Mouse (Mus musculus): ENCODE measurements around the gene Clec9a.

Gene Clec9a

DNA sequence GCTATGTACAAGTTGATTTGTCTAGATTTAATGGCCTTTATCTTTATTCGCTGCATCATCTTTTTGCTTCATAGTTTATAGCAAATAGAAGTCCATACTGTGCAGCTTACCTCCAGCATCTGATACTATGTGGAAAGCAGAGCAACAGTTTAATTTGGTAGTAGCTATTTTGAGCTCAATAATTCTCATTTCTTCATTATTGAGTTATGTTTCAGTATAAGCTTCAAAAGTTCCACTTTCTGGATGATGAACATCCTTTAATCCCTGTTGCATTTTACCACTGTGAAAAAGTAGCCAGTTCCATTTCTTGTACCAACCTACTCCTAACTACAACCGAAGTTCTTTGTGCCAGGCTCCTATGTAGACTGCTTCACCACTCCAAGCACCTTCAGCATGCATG, at the start of gene Clec9a:
Clec9a (plus strand) TSS at position 301 of the 400 bp plus-strand sequence.
- DNase-seq = no peak

DNA sequence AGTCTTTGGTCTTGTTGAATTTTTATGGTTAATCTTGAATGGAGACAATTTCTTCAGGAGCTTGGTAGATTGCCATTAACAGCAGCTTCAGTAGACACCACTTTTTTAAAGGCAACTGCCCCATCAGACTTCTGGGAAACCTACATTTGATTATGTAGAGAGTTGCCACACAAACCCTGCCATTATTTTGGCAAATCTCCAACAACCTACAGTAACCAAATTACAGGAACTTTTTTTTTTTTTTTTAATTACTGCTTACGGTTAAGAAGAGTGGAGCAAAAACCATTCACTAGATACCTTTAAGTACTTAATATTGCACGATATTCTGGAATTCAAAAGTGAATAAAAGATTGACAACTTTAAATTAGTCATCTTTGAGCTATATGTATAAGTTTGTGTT, 49.1 kb upstream of the Clec9a start:
- no peak for DNase-seq

DNA sequence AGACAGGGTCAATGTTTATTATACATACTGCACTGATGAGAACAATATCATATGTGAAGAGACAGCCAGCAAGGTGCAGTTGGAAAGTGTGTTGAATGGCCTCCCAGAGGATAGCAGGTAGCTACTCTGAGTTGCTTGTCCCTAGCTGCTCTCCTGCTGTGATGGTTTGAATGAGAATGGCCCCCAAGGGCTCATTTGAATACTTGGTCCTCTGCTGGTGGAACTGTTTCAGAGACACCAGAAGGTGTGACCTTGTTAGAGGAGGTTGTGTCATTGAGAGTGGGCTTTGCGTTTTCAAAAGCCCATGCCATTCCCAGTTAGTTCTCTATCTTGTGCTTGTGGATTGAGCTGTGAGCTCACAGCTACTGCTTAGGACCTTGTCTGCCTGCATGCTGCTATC, 44.7 kb upstream of the Clec9a start:
- DNase-seq = no peak

DNA sequence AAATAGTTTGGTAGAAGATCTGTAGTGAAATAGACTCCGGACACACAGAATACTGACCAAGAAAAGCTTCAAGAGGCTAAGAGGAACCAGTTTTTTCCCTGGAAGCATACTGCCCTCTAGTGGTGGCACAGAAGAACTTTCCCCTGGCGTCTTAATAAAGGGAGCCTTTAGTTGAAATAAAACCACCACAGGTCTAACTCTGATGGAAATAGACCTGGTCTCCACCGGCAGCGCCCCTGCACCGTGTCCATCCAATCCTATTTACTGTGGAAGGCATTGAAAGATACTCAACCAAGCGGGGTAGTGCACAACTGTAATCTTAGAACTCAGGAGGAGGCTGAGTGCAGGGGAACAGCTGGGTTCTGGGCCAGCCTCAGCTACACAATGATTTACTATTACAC, 42.7 kb upstream of the Clec9a start:
- DNase-seq = peak; percentile 41

DNA sequence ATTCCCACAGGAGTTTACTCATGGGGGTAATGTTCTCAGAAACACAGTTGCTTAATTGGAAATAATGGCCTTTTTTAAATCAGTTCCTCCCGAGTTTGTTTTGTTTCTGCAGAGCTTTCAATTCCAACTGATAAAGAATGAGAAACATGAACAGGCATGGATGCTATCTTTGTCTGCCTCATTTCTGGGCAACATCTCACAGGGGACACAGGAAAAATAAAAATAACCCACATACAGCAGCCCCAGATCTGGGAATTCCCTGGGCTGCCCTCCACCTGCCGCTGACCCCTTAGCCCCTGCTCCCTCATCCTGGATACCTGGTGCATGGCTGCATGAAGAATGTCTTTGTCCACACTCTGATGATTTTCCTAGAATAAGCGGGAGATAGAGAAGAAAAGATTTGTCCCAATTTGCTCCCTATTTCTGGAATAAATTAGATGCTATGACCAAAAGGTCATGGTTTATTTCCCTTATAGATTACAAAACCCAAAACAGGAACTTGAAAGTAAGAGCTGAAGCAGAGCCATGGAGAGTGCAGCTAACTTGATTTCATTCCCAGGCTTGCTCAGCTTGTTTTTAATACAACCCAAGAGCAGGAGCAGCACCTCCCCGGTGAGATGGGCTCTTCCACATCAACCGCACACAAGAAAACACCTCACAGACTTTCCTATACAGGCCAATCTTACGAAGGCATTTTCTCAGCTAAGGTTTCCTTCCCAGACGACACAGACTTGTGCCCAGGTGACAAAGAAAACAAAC, 39.1 kb upstream of the Clec9a start:
- no peak for DNase-seq

DNA sequence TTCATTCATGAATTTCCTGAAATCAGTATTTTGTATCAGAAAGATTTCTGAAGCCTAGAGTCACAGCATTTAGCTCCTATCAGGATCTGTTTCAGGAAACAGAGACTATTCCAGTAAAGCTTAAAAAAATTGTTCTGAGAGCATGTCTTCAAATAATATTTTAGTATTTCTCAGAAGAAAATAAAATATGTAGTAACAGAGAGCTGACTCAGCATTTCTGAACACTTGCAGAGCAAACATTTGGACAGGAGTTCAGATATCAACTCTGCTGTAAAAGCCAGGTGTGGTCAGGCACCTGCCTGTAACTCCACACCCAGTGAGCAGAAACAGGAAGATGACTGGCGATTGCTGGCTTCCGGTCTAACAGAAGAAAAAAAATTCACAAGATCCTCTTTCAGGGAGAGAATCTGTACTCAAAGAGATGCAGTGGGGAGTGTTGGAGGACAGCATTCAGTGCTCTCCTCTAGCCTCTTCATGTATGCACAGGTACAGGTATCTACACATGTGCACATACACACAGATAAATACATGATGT, 33.7 kb upstream of the Clec9a start:
- no peak for DNase-seq

DNA sequence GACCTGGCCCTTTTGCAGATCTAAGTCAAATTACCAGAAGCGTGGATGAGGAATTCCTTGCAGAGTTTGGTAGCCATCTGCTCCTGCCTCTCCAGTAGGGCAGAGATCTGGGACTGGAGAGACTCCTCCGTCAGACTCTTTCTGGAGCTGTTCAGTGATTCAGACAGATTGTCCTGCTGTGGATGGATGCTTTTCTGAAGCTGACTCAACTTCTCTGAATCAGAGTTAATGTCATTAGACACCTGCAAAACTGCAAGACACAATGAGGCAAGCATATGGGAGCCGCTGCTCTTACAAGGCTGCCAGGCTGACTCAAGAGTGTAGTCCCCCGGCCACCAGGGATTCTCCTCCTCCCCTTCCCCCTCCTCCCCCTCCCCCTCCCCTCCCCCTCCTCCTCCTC, 28.2 kb upstream of the Clec9a start:
- DNase-seq = no peak

DNA sequence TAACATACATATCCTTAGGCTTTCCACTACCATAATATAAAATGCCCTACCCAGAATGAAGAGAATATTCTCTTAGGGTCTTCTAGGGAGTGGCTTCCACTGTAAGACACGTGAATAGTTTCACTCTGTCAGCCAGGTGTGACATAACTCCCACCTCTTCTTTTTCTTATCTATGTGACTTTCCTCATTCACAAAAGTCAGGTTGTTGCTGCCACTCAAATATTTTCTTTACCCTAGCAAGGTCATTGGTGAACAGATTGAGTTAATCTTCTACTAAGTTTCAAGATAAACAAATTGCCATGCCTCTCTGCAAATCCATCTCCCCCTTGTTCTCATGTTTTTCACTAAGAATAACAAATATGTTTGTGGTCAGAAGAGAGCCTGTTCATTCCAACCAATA, 26.9 kb upstream of the Clec9a start:
- DNase-seq = peak; percentile 31

DNA sequence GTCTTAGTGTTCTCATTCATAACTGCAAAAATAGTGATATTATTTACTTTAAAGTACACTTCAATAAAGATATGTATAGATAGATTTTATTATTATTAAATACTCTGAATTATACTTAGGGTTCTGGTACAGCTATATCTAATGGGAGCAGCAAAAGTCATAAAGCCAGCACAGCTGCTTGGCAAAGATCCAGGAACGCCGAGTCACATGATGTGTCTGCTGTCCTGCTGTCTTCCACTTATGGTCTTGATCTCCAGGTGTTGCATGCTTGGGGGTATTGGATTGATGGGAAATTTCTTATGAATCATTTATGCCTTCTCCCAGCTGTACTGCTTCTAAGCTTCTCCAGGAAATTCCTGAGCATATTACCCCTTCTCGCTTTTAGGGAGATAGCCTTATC, 25.2 kb upstream of the Clec9a start:
- no peak for DNase-seq

DNA sequence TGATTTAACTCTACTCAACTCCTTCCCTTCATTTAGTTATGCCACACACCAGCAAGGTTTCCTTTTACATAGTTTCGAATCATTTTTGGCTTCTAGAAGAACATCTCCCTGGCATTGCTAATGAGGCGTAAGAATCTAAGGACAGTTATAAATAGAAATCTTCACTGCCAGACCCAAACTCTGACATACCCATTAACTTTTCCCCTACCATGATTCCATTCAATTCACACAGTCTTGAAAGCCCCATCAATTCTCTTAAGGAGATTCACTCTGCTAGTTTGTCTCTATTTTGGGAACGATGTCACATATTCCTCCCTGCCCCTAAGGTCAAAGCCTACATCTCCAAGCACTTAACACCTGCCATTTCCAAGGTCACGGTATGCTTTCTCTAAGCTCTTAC, 23.7 kb upstream of the Clec9a start:
- DNase-seq = no peak

DNA sequence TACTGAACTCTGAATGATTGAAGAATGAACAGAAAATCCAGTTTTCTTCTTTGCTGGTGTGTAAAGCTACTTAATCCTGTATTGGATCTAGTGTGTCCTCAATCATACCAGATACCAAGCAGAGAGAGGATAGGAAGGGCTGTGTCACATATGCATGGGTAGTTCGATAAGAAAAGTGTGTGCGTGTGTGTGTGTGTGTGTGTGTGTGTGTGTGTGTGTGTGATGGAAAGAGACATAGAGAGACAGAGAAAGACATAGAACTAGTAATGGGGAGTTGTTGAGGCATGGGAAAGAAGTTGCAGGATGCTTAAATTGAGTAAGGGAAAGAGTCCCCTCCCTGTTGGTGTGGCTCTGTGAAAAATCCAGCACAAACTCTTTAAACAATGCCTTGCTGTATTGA, 22.9 kb upstream of the Clec9a start, which contains the start of gene Clec12b:
Clec12b (minus strand) TSS at position 101 of the 400 bp plus-strand sequence.
- DNase-seq = no peak

DNA sequence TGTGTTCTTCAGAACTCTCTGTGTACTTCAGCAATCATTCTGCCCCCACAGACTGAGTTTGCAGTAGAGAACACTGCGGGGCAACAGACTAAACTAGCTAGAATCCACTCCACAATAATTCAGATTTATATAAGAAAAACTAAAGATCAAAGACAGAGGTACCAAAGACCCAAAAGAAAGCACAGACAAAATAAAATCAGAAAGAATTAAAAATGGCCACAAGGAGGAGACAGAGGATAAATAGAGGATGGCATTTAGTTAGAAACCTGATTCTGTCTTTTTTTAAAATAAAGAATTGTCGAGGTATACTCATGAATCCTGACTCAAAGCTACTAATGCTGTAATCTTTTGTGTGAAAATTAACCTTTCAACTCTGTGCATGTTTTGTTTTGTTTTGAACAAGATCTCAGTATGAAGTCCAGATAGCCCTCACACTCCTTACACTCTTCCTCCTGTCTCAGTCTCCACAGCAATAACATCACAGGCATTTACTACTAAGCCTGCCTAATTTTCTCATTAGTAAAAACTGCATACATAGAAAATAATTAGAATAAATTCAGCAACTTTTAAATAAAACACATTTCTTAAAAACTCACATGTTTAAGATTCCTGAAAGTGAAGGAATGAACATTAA, 15.5 kb upstream of the Clec9a start:
- DNase-seq = peak; percentile 54

DNA sequence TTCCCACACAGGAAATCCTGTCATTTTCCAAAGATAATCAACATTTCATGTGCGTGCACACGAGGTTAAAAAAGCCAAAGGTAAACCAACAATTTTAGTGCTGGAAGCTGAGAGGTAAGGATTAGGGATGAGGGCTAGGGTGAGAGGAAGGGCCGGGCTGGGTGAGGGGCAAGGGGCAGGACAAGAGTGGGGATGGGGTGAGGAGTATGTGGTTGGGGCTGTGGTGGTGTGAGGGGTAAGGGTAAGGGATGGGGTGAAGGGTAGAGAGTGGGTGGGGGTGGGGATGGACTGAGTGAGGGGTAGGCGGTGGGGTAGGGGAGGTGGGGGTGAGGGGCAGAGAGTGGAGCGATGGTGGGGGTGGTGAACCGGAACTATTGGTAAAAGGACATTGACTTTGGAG, 14.9 kb upstream of the Clec9a start:
- no peak for DNase-seq

DNA sequence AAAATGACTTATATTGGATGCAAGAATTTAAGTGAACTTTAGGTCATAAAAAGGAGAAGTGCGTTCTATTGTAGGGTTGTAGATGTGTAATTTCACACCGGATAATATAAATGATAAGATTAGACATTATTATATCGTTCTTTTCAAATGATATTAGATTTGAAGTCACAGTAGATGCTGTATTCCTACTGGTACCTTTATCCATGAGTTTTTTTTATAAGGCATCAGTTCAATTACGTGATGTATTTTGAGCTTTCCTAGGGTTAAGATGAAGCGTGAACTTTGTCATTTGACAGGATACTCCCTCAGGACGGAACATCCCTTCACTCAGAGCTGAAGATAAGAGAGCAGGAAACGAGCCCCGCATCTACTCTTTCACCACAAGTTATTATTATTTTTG, 11.7 kb upstream of the Clec9a start, which contains the start of gene Clec1b:
Clec1b (plus strand) TSS at position 301 of the 400 bp plus-strand sequence.
- no peak for DNase-seq

DNA sequence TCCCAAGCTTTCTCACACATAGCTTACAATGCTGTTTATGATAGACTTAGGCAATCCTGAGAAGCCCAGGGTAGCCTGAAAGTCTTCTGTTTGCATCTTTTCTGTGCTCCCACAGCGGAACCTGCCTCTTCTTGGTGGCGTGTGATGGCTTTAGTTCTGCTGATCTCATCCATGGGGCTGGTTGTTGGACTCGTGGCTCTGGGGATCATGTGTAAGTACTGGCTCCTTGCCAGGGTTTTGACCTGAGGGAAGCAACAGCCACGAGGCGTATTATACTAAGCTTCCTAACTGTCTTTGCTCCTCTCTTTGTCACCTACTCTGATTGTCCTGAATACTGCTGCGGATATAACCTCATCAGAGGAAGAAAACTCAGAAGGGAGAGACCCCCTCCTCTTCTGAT, 8.7 kb upstream of the Clec9a start:
- peak; percentile 65 for DNase-seq

DNA sequence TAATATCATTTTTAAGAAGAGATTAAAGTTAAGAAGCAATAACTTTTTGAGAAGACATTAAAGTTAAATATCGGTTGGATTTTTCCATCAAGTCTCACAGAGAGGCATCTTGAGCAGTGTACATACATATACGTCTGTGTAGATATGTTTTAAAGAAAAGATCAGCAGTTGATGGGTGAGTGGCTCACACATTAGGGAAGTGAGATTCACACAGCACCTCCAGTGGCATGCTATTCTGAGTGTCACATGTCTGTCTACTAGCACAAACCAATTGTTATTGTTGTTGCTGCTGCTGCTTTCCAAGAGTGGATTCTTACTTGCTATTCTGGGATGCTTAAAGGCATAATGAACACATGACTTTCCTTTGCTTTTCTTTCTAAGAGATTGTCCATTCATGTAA, 6.3 kb upstream of the Clec9a start:
- DNase-seq = no peak

DNA sequence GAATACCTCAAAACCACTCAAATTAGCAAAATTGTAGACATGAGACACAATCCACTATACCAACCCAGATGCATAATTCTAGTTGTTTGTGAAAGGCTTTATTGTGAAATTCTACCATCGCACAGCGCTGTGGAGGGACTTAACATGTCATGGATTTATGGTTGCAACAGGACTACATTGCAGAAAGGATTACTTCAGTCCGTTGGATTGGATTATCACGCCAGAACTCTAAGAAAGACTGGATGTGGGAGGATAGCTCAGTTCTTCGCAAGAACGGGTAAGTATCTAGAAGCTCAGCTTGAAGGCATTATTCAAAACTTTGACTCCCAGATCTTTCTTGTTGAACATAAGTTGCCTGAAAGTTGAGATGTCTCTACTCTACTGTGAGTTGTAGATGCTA, 5.3 kb upstream of the Clec9a start:
- no peak for DNase-seq

DNA sequence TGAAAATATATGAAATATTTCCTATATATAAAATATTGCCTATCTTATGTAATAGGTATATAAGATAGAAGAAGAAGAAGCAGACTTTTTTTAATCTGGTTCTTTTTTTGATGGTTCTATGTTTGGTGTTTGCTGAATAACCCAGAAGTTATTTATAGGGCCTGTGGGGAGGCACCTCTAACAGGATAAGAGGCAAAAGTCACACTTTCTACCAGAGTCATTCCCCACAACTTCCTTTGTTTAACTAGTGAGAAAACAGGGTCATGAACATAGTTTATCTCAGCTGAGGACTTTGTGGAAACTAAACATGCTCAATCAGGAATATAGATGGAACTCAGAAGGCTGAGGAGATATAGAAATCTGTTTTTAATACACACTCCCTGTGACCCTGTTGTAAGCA, 2.7 kb upstream of the Clec9a start:
- no peak for DNase-seq

DNA sequence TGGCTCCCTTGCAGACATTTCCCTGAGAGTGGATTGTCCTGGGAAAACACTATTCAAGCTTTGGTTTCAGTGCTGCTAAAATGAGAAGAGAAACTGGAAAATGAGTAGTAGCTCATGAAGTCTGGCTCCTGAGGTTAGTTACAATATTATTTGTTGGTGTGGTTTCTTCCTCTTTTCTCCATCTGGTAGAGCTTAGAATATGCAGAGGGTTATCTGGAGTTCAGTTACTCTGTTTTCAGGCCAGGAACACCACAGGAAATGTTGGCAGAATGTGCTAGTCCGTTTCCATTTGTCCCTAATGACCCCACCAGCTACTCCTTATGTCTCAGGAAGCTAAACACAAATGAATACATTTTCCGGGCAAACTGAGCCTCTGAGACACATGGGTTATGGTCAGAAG, 1.3 kb upstream of the Clec9a start:
- DNase-seq = peak; percentile 31

DNA sequence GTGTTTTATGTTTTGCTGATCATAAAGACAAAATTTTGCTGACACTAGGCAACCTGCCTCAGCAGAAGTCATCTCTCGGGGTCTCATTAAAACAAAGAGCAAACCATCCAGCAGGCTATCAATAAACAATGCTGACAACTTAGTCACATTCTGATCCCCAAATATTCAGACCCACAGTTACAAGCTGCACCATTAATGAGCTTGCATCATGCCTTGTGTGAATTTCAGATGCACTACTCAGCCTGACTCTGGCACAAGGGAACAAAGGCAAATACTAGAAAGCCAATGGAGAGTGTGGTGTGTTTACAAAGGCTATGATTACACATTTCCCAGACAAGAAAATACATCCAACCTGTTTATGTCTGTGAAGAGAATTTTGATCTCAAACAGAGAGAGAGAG, 5.5 kb downstream of the Clec9a start:
- DNase-seq = no peak

DNA sequence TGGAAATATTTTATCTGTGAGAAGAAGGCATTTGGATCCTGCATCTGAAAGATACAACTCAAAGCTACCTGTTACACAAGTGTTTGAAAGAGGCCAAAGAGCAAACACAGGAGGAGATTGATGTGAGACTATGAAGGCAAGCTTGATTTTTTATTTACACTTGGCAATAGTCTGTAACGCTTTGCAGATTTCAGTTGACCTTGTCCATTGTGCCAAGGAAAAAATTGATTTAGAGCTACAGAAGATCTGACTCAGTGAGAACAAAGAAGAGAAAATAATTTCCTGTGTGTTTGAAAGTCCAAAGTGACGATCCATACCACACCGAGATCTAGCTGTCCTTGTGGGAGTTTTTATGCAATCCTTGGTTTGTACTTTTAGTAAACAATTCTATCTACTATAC, 13.6 kb downstream of the Clec9a start:
- no peak for DNase-seq

DNA sequence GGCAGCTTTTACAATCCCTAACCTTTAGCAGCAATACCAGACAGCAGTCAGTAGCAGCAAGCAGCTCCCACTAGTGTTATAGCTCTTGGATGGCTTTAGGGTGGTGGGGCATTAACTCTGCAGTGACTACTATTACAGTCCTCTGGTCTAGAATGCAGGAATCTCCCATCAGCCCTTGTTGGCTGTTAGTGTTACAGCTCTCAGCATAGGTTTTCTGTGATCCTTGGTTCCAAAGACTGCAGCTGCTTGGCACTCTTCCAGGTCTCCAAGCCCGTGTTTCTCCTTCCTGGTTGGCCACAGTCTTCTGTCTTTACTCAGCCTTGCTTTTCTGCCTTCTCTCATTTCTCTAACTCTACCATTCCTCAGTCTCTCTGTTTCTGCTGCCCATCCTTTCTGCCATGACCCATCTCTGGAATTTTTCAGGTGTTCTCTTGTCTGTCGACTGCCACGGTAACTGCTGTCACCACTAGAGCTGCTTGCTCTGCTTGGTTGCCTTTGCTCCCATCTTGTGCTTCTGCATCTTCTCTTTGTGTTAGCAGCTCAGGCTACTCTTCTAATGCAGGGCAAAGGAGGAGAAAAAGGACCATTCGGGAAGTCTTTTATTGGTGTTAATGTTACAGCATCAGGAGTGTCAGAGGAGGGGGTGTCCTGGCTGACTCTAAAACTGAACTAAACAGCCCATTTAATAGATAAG, 14.5 kb downstream of the Clec9a start:
- DNase-seq = no peak

DNA sequence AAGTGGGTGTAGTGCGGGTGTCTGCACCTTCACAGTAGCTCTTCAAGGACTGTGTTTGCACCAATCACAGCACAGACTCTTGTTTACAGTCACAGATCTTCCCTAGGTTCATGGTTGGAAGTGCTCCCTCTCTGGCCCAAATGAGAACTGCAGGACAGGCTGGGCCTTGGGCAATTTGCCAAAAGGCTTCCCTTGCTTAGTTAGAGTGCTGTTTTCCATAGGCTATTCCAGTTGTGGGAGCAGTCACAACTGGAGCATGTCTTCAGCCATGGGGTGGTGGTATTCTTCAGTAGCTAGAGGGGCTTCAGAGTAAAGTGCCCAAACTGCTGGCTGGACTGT, 15.0 kb downstream of the Clec9a start:
- peak; percentile 90 for DNase-seq

DNA sequence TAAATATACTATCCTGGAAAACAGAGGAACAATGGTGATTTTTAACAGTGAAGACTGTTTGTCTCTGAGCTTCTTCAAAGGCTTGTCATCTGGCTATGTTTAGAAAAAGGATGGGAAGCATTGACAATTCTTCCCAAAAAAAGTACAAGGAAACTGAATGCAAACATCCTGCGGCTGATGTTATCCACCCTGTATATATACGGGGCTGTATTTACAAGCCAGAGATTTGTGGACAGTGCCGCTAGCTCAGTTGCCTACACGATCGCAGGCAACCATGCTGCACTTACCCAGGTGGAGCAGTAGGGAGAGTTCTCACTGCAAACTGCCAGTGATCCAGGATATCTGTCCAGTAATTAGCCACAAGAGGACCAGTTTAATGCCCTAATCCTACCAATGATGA, 16.6 kb downstream of the Clec9a start:
- DNase-seq = no peak
